Mouse (Mus musculus) forebrain, embryonic 13.5 days (tissue): ENCODE data around the gene Dnah12. TPM values are rescaled to one million over a fixed set of nuclear protein-coding genes. Genes with fewer than 3 reads are reported as not detected.

Experiments
- ATAC-seq: fragments of 200-750 bp; cut with Nextera tagmentation; 2 replicates; pipeline ENCODE4 v1.8.0; 2017
- H3K27ac ChIP-seq: fragments of 300-500 bp; sonication (generic); 2 replicates; pipeline ENCODE4 v1.5.1; 2015; ENCODE audit warnings: inconsistent platforms, mild to moderate bottlenecking, moderate library complexity
- H3K27me3 ChIP-seq: fragments of 300-500 bp; sonication (generic); 2 replicates; pipeline ENCODE4 v1.6.1; 2015; ENCODE audit warnings: mild to moderate bottlenecking, inconsistent platforms
- H3K36me3 ChIP-seq: fragments of 300-500 bp; sonication (generic); 2 replicates; pipeline ENCODE4 v1.6.1; 2015; ENCODE audit warnings: mild to moderate bottlenecking, inconsistent platforms; ENCODE audit not compliant: poor library complexity, severe bottlenecking
- H3K4me1 ChIP-seq: fragments of 300-500 bp; sonication (generic); 2 replicates; pipeline ENCODE4 v1.6.1; 2015; ENCODE audit warnings: inconsistent platforms
- H3K4me2 ChIP-seq: fragments of 300-500 bp; sonication (generic); 2 replicates; pipeline ENCODE4 v1.6.1; 2015; ENCODE audit warnings: inconsistent platforms, mild to moderate bottlenecking, moderate library complexity
- H3K4me3 ChIP-seq: fragments of 300-500 bp; sonication (generic); 2 replicates; pipeline ENCODE4 v1.5.1; 2015; ENCODE audit warnings: mild to moderate bottlenecking, inconsistent platforms
- H3K9ac ChIP-seq: fragments of 300-500 bp; sonication (generic); 2 replicates; pipeline ENCODE4 v1.6.1; 2015; ENCODE audit warnings: mild to moderate bottlenecking, inconsistent platforms
- H3K9me3 ChIP-seq: fragments of 300-500 bp; sonication (generic); replicated peaks from 2 replicates; pipeline ENCODE4 v1.6.1; 2016; ENCODE audit warnings: inconsistent platforms
- WGBS: fragments of 180-500 bp; shearing (Covaris S2); methylation state at CpG from one replicate; pipeline ENCODE4 v1.1.7; 2015; 5-methylcytosine and 5-hydroxymethylcytosine counted together
- polyA plus RNA-seq: library from polyadenylated mRNA; unstranded; fragments of >200 nt; fragmentation: Nextera tagmentation; extraction: Ambion mirVana; gene quantifications from 2 replicates; pipeline ENCODE4 v1.2.1, GENCODE M21; 2015

The Dnah12 gene
- polyA plus RNA-seq, 1 experiment from 2014 or later = 0.05 TPM

- Histone ChIP-seq H3K4me2 (no peak overlapping the region), H3K4me1 (no peaks in the 10 kb centered on the region), H3K9ac (no peak overlapping the region), H3K9me3 (peaks cover 10% of the 10 kb centered on the region), H3K4me3 (no peak overlapping the region), H3K36me3 (no peaks in the 10 kb centered on the region), H3K27me3 (no peaks in the 10 kb centered on the region), H3K27ac (no peak overlapping the region)
- WGBS = 86% methylated on average over 4 of the region's 4 CpGs
- ATAC-seq = no peak
Observed at GRCm38 (mm10) chr14:26768195-26768594, 75.1 kb downstream of the Dnah12 start.

GRCm38 (mm10) chr14:26773536-26773935 lies 80.5 kb downstream of the Dnah12 start:
- Histone ChIP-seq H3K27ac (no peak overlapping the region), H3K4me1 (no peaks in the 10 kb centered on the region), H3K9ac (no peak overlapping the region), H3K9me3 (no peaks in the 10 kb centered on the region), H3K4me2 (no peak overlapping the region), H3K4me3 (no peak overlapping the region), H3K27me3 (no peaks in the 10 kb centered on the region), H3K36me3 (no peaks in the 10 kb centered on the region)
- WGBS = 80% methylated on average over 4 of the region's 4 CpGs
- no peak for ATAC-seq

- WGBS = 77% methylated on average over 4 of the region's 4 CpGs
- Histone ChIP-seq H3K36me3 (no peaks in the 10 kb centered on the region), H3K27me3 (no peaks in the 10 kb centered on the region), H3K27ac (no peak overlapping the region), H3K9me3 (no peaks in the 10 kb centered on the region), H3K4me1 (no peaks in the 10 kb centered on the region), H3K4me3 (no peak overlapping the region), H3K9ac (no peak overlapping the region), H3K4me2 (no peak overlapping the region)
- no peak for ATAC-seq
Observed at GRCm38 (mm10) chr14:26783731-26784130, 90.7 kb downstream of the Dnah12 start.

- WGBS = 45% methylated on average over 4 of the region's 4 CpGs
- Histone ChIP-seq H3K27me3 (no peaks in the 10 kb centered on the region), H3K4me1 (no peaks in the 10 kb centered on the region), H3K9me3 (no peaks in the 10 kb centered on the region), H3K4me2 (no peak overlapping the region), H3K4me3 (no peak overlapping the region), H3K9ac (no peak overlapping the region), H3K27ac (no peak overlapping the region), H3K36me3 (no peaks in the 10 kb centered on the region)
- no peak for ATAC-seq
Observed at GRCm38 (mm10) chr14:26785695-26786094, 92.6 kb downstream of the Dnah12 start.

GRCm38 (mm10) chr14:26794431-26794830 lies 101.4 kb downstream of the Dnah12 start:
- Histone ChIP-seq H3K9ac (no peak overlapping the region), H3K27me3 (no peaks in the 10 kb centered on the region), H3K9me3 (no peaks in the 10 kb centered on the region), H3K27ac (no peak overlapping the region), H3K4me2 (no peak overlapping the region), H3K4me1 (no peaks in the 10 kb centered on the region), H3K36me3 (no peaks in the 10 kb centered on the region), H3K4me3 (no peak overlapping the region)
- no peak for ATAC-seq
- WGBS = 86% methylated on average over 2 of the region's 2 CpGs

GRCm38 (mm10) chr14:26798330-26798729 lies 105.3 kb downstream of the Dnah12 start:
- Histone ChIP-seq H3K9ac (no peak overlapping the region), H3K4me2 (no peak overlapping the region), H3K36me3 (no peaks in the 10 kb centered on the region), H3K9me3 (no peaks in the 10 kb centered on the region), H3K4me3 (no peak overlapping the region), H3K27ac (no peak overlapping the region), H3K27me3 (no peaks in the 10 kb centered on the region), H3K4me1 (no peaks in the 10 kb centered on the region)
- 88% methylated on average over 3 of the region's 3 CpGs for WGBS
- no peak for ATAC-seq

- no peak overlapping the region for H3K27ac ChIP-seq
- H3K4me3 ChIP-seq = no peak overlapping the region
- 80% methylated on average over 3 of the region's 3 CpGs for WGBS
- no peaks in the 10 kb centered on the region for H3K4me1 ChIP-seq
- H3K27me3 ChIP-seq = no peaks in the 10 kb centered on the region
- H3K4me2 ChIP-seq = no peak overlapping the region
- no peak overlapping the region for H3K9ac ChIP-seq
- no peaks in the 10 kb centered on the region for H3K9me3 ChIP-seq
- ATAC-seq = no peak
- H3K36me3 ChIP-seq = no peaks in the 10 kb centered on the region
Observed at GRCm38 (mm10) chr14:26799286-26799685, 106.2 kb downstream of the Dnah12 start.

- H3K4me1 ChIP-seq = no peaks in the 10 kb centered on the region
- no peaks in the 10 kb centered on the region for H3K36me3 ChIP-seq
- no peak for ATAC-seq
- H3K9ac ChIP-seq = no peak overlapping the region
- no peak overlapping the region for H3K4me2 ChIP-seq
- no peak overlapping the region for H3K27ac ChIP-seq
- 75% methylated on average over 7 of the region's 7 CpGs for WGBS
- H3K4me3 ChIP-seq = no peak overlapping the region
- no peaks in the 10 kb centered on the region for H3K27me3 ChIP-seq
- no peaks in the 10 kb centered on the region for H3K9me3 ChIP-seq
Observed at GRCm38 (mm10) chr14:26805500-26805899, 112.4 kb downstream of the Dnah12 start.

- H3K4me3 ChIP-seq = no peak overlapping the region
- 87% methylated on average over 11 of the region's 11 CpGs for WGBS
- H3K36me3 ChIP-seq = no peaks in the 10 kb centered on the region
- H3K9me3 ChIP-seq = no peaks in the 10 kb centered on the region
- H3K9ac ChIP-seq = no peak overlapping the region
- H3K4me2 ChIP-seq = no peak overlapping the region
- no peak for ATAC-seq
- no peak overlapping the region for H3K27ac ChIP-seq
- no peaks in the 10 kb centered on the region for H3K27me3 ChIP-seq
- no peaks in the 10 kb centered on the region for H3K4me1 ChIP-seq
Observed at GRCm38 (mm10) chr14:26812734-26813133, 119.7 kb downstream of the Dnah12 start.

- Histone ChIP-seq H3K4me3 (no peak overlapping the region), H3K4me1 (no peaks in the 10 kb centered on the region), H3K9me3 (no peaks in the 10 kb centered on the region), H3K36me3 (no peaks in the 10 kb centered on the region), H3K4me2 (no peak overlapping the region), H3K27me3 (no peaks in the 10 kb centered on the region), H3K27ac (no peak overlapping the region), H3K9ac (no peak overlapping the region)
- 98% methylated on average over 2 of the region's 2 CpGs for WGBS
- no peak for ATAC-seq
Observed at GRCm38 (mm10) chr14:26813871-26814270, 120.8 kb downstream of the Dnah12 start.

GRCm38 (mm10) chr14:26814908-26815307 lies 121.8 kb downstream of the Dnah12 start:
- ATAC-seq = no peak
- 52% methylated on average over 3 of the region's 3 CpGs for WGBS
- H3K27ac ChIP-seq = no peak overlapping the region

GRCm38 (mm10) chr14:26816785-26817184 lies 123.7 kb downstream of the Dnah12 start:
- H3K9me3 ChIP-seq = no peaks in the 10 kb centered on the region
- no peak overlapping the region for H3K4me3 ChIP-seq
- ATAC-seq = no peak
- no peaks in the 10 kb centered on the region for H3K27me3 ChIP-seq
- no peaks in the 10 kb centered on the region for H3K36me3 ChIP-seq
- H3K27ac ChIP-seq = no peak overlapping the region
- H3K4me1 ChIP-seq = no peaks in the 10 kb centered on the region
- no peak overlapping the region for H3K4me2 ChIP-seq
- WGBS = 77% methylated on average over 4 of the region's 4 CpGs
- no peak overlapping the region for H3K9ac ChIP-seq

More at GRCm38 (mm10) chr14:26814908-26815307, 121.8 kb downstream of the Dnah12 start:
- Histone ChIP-seq H3K4me1 (no peaks in the 10 kb centered on the region), H3K4me3 (no peak overlapping the region), H3K4me2 (no peak overlapping the region), H3K9me3 (no peaks in the 10 kb centered on the region), H3K9ac (no peak overlapping the region), H3K36me3 (no peaks in the 10 kb centered on the region), H3K27me3 (no peaks in the 10 kb centered on the region)

GRCm38 (mm10) chr14:26826020-26826419 lies 132.9 kb downstream of the Dnah12 start:
- H3K27ac ChIP-seq = no peak overlapping the region
- ATAC-seq = no peak

More at GRCm38 (mm10) chr14:26826020-26826419, 132.9 kb downstream of the Dnah12 start:
- Histone ChIP-seq H3K4me1 (no peaks in the 10 kb centered on the region), H3K9ac (no peak overlapping the region), H3K4me2 (no peak overlapping the region), H3K36me3 (no peaks in the 10 kb centered on the region), H3K9me3 (no peaks in the 10 kb centered on the region), H3K27me3 (no peaks in the 10 kb centered on the region), H3K4me3 (no peak overlapping the region)
- 98% methylated on average over 2 of the region's 2 CpGs for WGBS
